Mouse (Mus musculus) layer of hippocampus, adult 9-11 months (tissue): ENCODE results near the gene Ktn1.

Experiments used
- DNase-seq: peaks from one replicate; pipeline ENCODE4 v3.0.0; 2022

The Ktn1 gene

GRCm38 (mm10) chr14:47648218-47648617, at the start of gene Ktn1:
Ktn1 (plus strand) TSS chr14:47648448.
- DNase-seq, result no peak

GRCm38 (mm10) chr14:47613254-47613653, 35.0 kb upstream of the Ktn1 start:
- no peak for DNase-seq

- DNase-seq, result no peak
Measured at GRCm38 (mm10) chr14:47618891-47619290, 29.4 kb upstream of the Ktn1 start.

- DNase-seq, result no peak
Measured at GRCm38 (mm10) chr14:47621901-47622300, 26.3 kb upstream of the Ktn1 start.

GRCm38 (mm10) chr14:47624837-47625236, 23.4 kb upstream of the Ktn1 start:
- no peak for DNase-seq

GRCm38 (mm10) chr14:47626143-47626542, 22.1 kb upstream of the Ktn1 start:
- DNase-seq, result no peak

GRCm38 (mm10) chr14:47626812-47627211, 21.4 kb upstream of the Ktn1 start:
- no peak for DNase-seq

GRCm38 (mm10) chr14:47627360-47627759, 20.9 kb upstream of the Ktn1 start:
- no peak for DNase-seq

GRCm38 (mm10) chr14:47632419-47632818, 15.8 kb upstream of the Ktn1 start:
- DNase-seq, result no peak

- DNase-seq, result no peak
Measured at GRCm38 (mm10) chr14:47634410-47634809, 13.8 kb upstream of the Ktn1 start.

- no peak for DNase-seq
Measured at GRCm38 (mm10) chr14:47634846-47635245, 13.4 kb upstream of the Ktn1 start.

GRCm38 (mm10) chr14:47638316-47638895, 9.8 kb upstream of the Ktn1 start:
- DNase-seq, result no peak

GRCm38 (mm10) chr14:47645620-47646019, 2.6 kb upstream of the Ktn1 start:
- DNase-seq, result no peak

GRCm38 (mm10) chr14:47646246-47646645, 2.0 kb upstream of the Ktn1 start:
- DNase-seq, result no peak

- no peak for DNase-seq
Measured at GRCm38 (mm10) chr14:47646696-47647516, 1.3 kb upstream of the Ktn1 start.

GRCm38 (mm10) chr14:47648706-47649630, 720 bp downstream of the Ktn1 start:
- DNase-seq, result peak; percentile 83

GRCm38 (mm10) chr14:47649631-47650337, 1.5 kb downstream of the Ktn1 start:
- DNase-seq, result peak; percentile 9

GRCm38 (mm10) chr14:47650338-47650720, 2.1 kb downstream of the Ktn1 start:
- no peak for DNase-seq

- no peak for DNase-seq
Measured at GRCm38 (mm10) chr14:47651272-47651671, 3.0 kb downstream of the Ktn1 start.

GRCm38 (mm10) chr14:47655444-47655843, 7.2 kb downstream of the Ktn1 start:
- DNase-seq, result no peak

GRCm38 (mm10) chr14:47663844-47664469, 15.7 kb downstream of the Ktn1 start:
- no peak for DNase-seq

GRCm38 (mm10) chr14:47664470-47664864, 16.2 kb downstream of the Ktn1 start:
- no peak for DNase-seq
